Mouse (Mus musculus): ENCODE measurements around the gene Adam34. TPM values are rescaled to one million over a fixed set of nuclear protein-coding genes. Genes with fewer than 3 reads are reported as not detected.
"Not testable (repeated sequence)": the region's sequence is repeated elsewhere in the genome, so short reads cannot be mapped to it uniquely, and the experiment has no call there.

The Adam34 gene
- polyA plus RNA-seq (2016; fragmentation: Nextera tagmentation; extraction: Ambion mirVana): not detected in 2 replicates

DNA sequence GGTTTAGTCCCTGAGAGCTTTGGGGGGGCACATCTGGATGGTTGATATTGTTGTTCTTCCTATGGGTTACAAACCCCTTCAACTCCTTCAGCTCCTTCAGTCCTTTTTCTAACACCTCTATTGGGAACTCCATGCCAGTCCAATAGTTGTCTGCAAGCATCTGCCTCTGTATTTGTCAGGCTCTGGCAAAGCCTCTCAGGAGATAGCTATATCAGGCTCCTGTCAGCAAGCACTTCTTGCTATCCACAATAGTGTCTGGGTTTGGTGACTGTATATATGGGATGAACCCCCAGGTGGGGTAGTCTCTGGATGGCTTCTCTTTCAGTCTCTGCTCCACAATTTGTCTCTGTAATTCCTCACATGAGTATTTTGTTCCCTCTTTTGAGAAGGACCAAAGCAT is at the start of gene Adam34:
TSS of gene Adam34 (minus strand) at position 101 of the 400 bp plus-strand sequence.
- Histone ChIP-seq H3K27me3 (ENCODE audit: insufficient read depth, poor library complexity, severe bottlenecking) (no peaks in the 10 kb centered on the region), H3K9me3 (no peaks in the 10 kb centered on the region), H3K4me3 (no peak within 1 kb of the TSS), H3K4me1 (no peaks in the 10 kb centered on the region), H3K36me3 (no peaks in the 10 kb centered on the region), H3K27ac (no peak within 1 kb of the TSS)
- DNase-seq (ENCODE audit: low spot score): no peak

DNA sequence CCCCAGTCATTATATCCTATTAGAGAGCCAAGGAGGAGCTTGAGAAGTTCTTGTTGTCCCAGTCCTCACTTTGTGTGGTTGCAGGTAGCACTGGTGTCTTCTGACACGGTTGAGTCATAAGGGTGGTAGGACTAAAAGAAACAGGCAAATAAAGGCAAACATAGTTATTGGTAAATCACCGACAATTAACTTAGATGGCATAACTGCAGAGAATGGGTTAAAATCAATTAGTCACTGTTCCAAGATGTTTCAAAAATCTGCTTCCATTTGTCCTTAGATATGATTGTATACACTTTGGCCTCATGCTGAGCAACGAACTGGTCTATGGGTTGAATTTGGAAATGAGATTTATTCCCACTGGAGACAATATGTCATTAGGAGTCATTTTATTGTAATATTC is 82.7 kb downstream of the Adam34 start, which contains the start of gene Gm5346:
TSS of gene Gm5346 (minus strand) at position 101 of the 400 bp plus-strand sequence.
- 86% methylated on average over 3 of the region's 3 CpGs for WGBS
- Histone ChIP-seq H3K27ac (no peak within 1 kb of the TSS), H3K9me3 (no peaks in the 10 kb centered on the region), H3K4me3 (no peak within 1 kb of the TSS), H3K4me1 (no peaks in the 10 kb centered on the region), H3K27me3 (ENCODE audit: insufficient read depth, poor library complexity, severe bottlenecking) (no peaks in the 10 kb centered on the region), H3K36me3 (no peaks in the 10 kb centered on the region)
- no peak for DNase-seq (ENCODE audit: low spot score)

DNA sequence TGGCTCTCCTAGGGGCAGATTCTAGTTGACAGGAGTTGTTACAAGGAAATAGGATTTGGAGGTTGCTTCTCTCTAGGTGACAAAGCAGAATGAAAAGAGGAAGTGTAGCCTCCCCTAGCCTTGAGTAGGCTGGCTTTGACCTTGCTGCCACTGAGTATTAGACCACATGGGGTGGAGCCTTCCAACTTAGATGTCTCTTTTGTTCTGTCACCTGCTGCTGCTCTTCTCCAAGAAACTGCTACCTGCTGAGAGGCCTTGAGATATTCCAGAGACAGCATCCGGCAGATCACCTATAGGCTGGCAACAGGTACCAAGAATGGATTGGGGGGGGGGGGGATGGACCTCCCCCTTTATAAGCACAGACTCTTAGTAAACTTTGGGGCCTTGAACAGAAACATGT is 93.8 kb downstream of the Adam34 start:
- WGBS: 94% methylated on average over 1 of the region's 1 CpGs
- Histone ChIP-seq H3K4me1 (no peaks in the 10 kb centered on the region), H3K4me3 (no peak overlapping the region), H3K9me3 (no peaks in the 10 kb centered on the region), H3K27ac (no peak overlapping the region), H3K27me3 (ENCODE audit: insufficient read depth, poor library complexity, severe bottlenecking) (no peaks in the 10 kb centered on the region), H3K36me3 (no peaks in the 10 kb centered on the region)
- no peak for DNase-seq (ENCODE audit: low spot score)

DNA sequence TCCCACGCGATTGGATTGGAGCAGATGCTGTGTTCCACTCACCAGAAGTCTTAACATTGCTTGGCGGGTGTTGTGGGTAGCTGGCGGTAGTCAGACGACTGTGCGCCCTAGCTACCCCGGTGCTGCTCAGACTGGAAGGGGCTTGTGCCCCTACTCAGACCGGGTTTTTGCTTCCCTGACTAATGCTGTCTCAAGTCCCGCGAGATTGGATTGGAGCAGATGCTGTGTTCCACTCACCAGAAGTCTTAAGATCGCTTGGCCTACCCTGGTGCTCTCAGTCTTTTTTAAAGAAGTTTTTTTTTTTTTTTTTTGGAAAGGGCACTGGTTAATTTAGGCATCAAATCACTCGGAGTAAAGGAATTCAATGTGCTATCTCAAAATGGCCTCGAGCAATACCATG is 106.2 kb downstream of the Adam34 start:
- 70% methylated on average over 13 of the region's 13 CpGs for WGBS

DNA sequence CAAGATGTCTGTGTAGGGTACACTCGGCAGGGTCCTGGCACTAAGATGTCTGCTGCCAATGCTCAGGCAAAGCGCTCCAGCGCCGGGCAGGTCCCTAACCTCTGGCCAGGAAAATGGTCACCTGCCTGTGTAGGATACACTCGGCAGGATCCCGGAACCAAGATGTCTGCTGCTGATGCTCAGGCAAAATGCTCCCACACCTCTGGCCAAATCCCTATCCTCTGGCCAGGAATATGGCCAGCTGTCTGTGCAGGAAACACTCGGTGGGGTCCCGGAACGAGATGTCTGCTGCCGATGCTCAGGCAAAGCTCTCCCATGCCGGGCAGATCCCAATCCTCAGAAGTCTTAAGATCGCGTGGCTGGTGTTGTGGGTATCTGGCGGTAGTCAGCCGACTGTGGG is 106.7 kb downstream of the Adam34 start:
- H3K4me1 ChIP-seq; H3K36me3 ChIP-seq; H3K27me3 ChIP-seq (ENCODE audit: insufficient read depth, poor library complexity, severe bottlenecking); DNase-seq (ENCODE audit: low spot score); H3K27ac ChIP-seq; H3K4me3 ChIP-seq; H3K9me3 ChIP-seq: not testable (repeated sequence)
- WGBS: 89% methylated on average over 15 of the region's 15 CpGs

More for the DNA sequence above, 106.2 kb downstream of the Adam34 start:
- H3K27me3 ChIP-seq (ENCODE audit: insufficient read depth, poor library complexity, severe bottlenecking); H3K4me1 ChIP-seq; H3K27ac ChIP-seq; H3K36me3 ChIP-seq; DNase-seq (ENCODE audit: low spot score); H3K4me3 ChIP-seq; H3K9me3 ChIP-seq: not testable (repeated sequence)

Other genes starting within 250 kb of the Adam34 start
- not detected in 2 replicates for gene Adam26b, start 181.9 kb downstream of the Adam34 start, polyA plus RNA-seq (2016; fragmentation: Nextera tagmentation; extraction: Ambion mirVana)
- not detected in 2 replicates for gene Adam26a, start 133.3 kb downstream of the Adam34 start, polyA plus RNA-seq (2016; fragmentation: Nextera tagmentation; extraction: Ambion mirVana)
- gene Gm5346, start 82.8 kb downstream of the Adam34 start, polyA plus RNA-seq (2016; fragmentation: Nextera tagmentation; extraction: Ambion mirVana): not detected in 2 replicates

Measured in heart, embryonic 10.5 days (tissue).